Mouse (Mus musculus) left cerebral cortex, postnatal 25 days (tissue): ENCODE measurements around the gene Smc1a. TPM values are rescaled to one million over a fixed set of nuclear protein-coding genes. Genes with fewer than 3 reads are reported as not detected.

Experiments used
- total RNA-seq, 2 experiments: library from RNA; stranded (reverse); gene quantifications; 2 replicates each; pipeline ENCODE4 v1.2.3; 2021

Smc1a gene
- total RNA-seq, 2 experiments from 2014 or later: 49.8 to 50.8 TPM

Other genes with a start within 250 kb of the Smc1a start
- 100 to 1,000 TPM; 263 to 269 TPM for gene Huwe1, start 215.6 kb upstream of the Smc1a start, total RNA-seq
- gene Hsd17b10, start 14.6 kb upstream of the Smc1a start, total RNA-seq: 10 to 100 TPM; 40.9 to 42.2 TPM
- 1 to 10 TPM in 1 of 2 experiments, under 1 TPM in 1; 0.23 to 1.4 TPM for gene Ribc1, start 133 bp upstream of the Smc1a start, total RNA-seq
- gene Iqsec2, start 127.8 kb downstream of the Smc1a start, total RNA-seq: 100 to 1,000 TPM; 149 to 161 TPM
- gene Kdm5c, start 216.6 kb downstream of the Smc1a start, total RNA-seq: 10 to 100 TPM; 53.5 to 69.0 TPM